Comparison of ENCODE assay signal across 28 mouse cellular contexts in the genomic region with DNA sequence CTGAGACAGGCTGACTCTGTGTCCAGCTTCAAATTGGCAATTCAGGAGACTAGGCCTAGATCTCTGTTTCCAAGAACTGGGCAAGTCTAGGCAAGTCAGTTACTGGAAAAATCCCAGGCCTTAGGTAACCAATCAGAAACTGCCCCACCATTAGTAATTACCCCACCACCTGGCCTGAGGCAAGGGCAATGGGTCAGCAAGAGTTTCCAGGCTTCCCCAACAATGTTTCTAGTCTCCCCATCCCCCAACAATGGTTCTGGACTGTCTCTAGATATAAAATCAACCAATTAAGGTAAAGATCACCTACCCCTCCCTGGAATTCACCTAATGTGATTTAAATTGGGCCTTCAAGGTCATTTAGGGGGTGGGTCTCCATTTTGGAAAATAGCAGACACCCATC.
DNase-seq lines count a peak whose midpoint lies in the region; ATAC-seq and TF ChIP-seq lines count a peak whose summit lies in the region.
"Had no signal": no experiment of that assay in that cellular context is flagged by ENCODE, and none has a peak within 500 bp of the region (broad histone marks: within the 10 kb centered on the region; RNA-seq: fewer than 3 reads in every experiment).

No protein-coding gene starts in this region.

- no peaks in the 10 kb centered on the region for H3K9me3 ChIP-seq in midbrain, embryonic 11.5 days (ENCODE audit: control insufficient read depth, low read length)
- no peaks in the 10 kb centered on the region for H3K9me3 ChIP-seq in midbrain, postnatal 0 days (ENCODE audit: low read length)
- no peaks in the 10 kb centered on the region for H3K9me3 ChIP-seq in ES-E14 (ENCODE audit: control insufficient read depth, insufficient read depth, low read depth, low read length)
- H3K9me3 ChIP-seq in heart, embryonic 10.5 days: no peaks in the 10 kb centered on the region
- H3K9me3 ChIP-seq: embryonic facial prominence, embryonic 12.5 days; embryonic facial prominence, embryonic 15.5 days; heart, embryonic 12.5 days; heart, embryonic 15.5 days; hindbrain, embryonic 10.5 days; hindbrain, embryonic 13.5 days had no signal

- in situ Hi-C loops in ES-E14 (cut with MboI; ENCODE audit: low sequenced_read_pairs in 2 of 2, unreplicated experiment in 2 of 2): no loop called here

- no peaks in the 10 kb centered on the region for H3K27me3 ChIP-seq in midbrain, embryonic 11.5 days (ENCODE audit: control insufficient read depth, insufficient read depth, low read length)
- H3K27me3 ChIP-seq in midbrain, postnatal 0 days (ENCODE audit: insufficient read depth, low read length): no peaks in the 10 kb centered on the region
- no peaks in the 10 kb centered on the region for H3K27me3 ChIP-seq in heart, embryonic 10.5 days (ENCODE audit: insufficient read depth, poor library complexity, severe bottlenecking)
- H3K27me3 ChIP-seq: embryonic facial prominence, embryonic 12.5 days; embryonic facial prominence, embryonic 15.5 days; heart, embryonic 12.5 days; heart, embryonic 15.5 days; hindbrain, embryonic 13.5 days had no signal

- no peak for TF ChIP-seq CTCF in midbrain, postnatal 0 days (IDR thresholded peaks at IDR 0.05)

- no peak overlapping the region for H3K4me3 ChIP-seq in midbrain, embryonic 11.5 days (ENCODE audit: low read depth, low read length)
- H3K4me3 ChIP-seq in midbrain, postnatal 0 days (ENCODE audit: low read depth, low read length): no peak overlapping the region
- no peak overlapping the region for H3K4me3 ChIP-seq in ES-E14 (ENCODE audit: insufficient read depth in 1 of 2, low read depth in 1 of 2, low read length in 2 of 2, poor library complexity in 1 of 2, severe bottlenecking in 1 of 2)
- H3K4me3 ChIP-seq in heart, embryonic 10.5 days: no peak overlapping the region
- H3K4me3 ChIP-seq: embryonic facial prominence, embryonic 12.5 days; embryonic facial prominence, embryonic 15.5 days; gastrocnemius, adult 2 months; heart, embryonic 12.5 days; heart, embryonic 15.5 days; hindbrain, embryonic 10.5 days; hindbrain, embryonic 13.5 days had no signal

- peak; percentile 13 for DNase-seq in kidney, adult 9 months
- DNase-seq in kidney, adult 18-20 months: no peak
- DNase-seq in midbrain, embryonic 11.5 days (ENCODE audit: low spot score, missing footprints): peak; percentile 72
- DNase-seq in midbrain, postnatal 0 days (ENCODE audit: low spot score): no peak
- DNase-seq in ES-E14 (ENCODE audit: low read depth, low spot score): peak; percentile 15
- no peak for DNase-seq in heart, embryonic 10.5 days (ENCODE audit: low spot score)
- no peak for DNase-seq in lung, adult 18-20 months
- DNase-seq: adrenal gland, postnatal 10 days; adrenal gland, postnatal 36 days; cerebellum, adult 11 months; cerebellum, adult 2 months; cerebellum, adult 9-11 months; cerebellum, postnatal 25 days; forebrain, postnatal 0 days; gastrocnemius, adult 2 months; gastrocnemius, postnatal 14 days; heart, adult 11 months; heart, postnatal 10 days; heart, postnatal 36 days had no signal

- H3K9ac ChIP-seq in midbrain, embryonic 11.5 days (ENCODE audit: low read length): no peak overlapping the region
- H3K9ac ChIP-seq in midbrain, postnatal 0 days (replicated peaks; ENCODE audit: low read length, poor library complexity, severe bottlenecking): no peak overlapping the region
- no peak overlapping the region for H3K9ac ChIP-seq in ES-E14 (ENCODE audit: insufficient read depth, low read depth, low read length, poor library complexity, severe bottlenecking)
- H3K9ac ChIP-seq: embryonic facial prominence, embryonic 12.5 days; embryonic facial prominence, embryonic 15.5 days; forebrain, postnatal 0 days; heart, embryonic 12.5 days; heart, embryonic 15.5 days; hindbrain, embryonic 13.5 days had no signal

- no peaks in the 10 kb centered on the region for H3K36me3 ChIP-seq in midbrain, embryonic 11.5 days (ENCODE audit: control insufficient read depth, insufficient read depth, low read length)
- H3K36me3 ChIP-seq in midbrain, postnatal 0 days (ENCODE audit: insufficient read depth, low read length): no peaks in the 10 kb centered on the region
- no peaks in the 10 kb centered on the region for H3K36me3 ChIP-seq in ES-E14 (ENCODE audit: control insufficient read depth, insufficient read depth, low read length, poor library complexity, severe bottlenecking)
- no peaks in the 10 kb centered on the region for H3K36me3 ChIP-seq in heart, embryonic 10.5 days
- H3K36me3 ChIP-seq: embryonic facial prominence, embryonic 12.5 days; embryonic facial prominence, embryonic 15.5 days; heart, embryonic 12.5 days; heart, embryonic 15.5 days; hindbrain, embryonic 10.5 days; hindbrain, embryonic 13.5 days had no signal

- ATAC-seq in midbrain, embryonic 11.5 days (ENCODE audit: low FRiP score): no peak
- ATAC-seq in midbrain, postnatal 0 days (ENCODE audit: low FRiP score): no peak
- ATAC-seq: CD4-positive, CD25-positive, alpha-beta regulatory T cell, adult 4 months; forebrain, embryonic 14.5 days; forebrain, postnatal 0 days; hindbrain, embryonic 16.5 days had no signal

- no peaks in the 10 kb centered on the region for H3K4me1 ChIP-seq in midbrain, embryonic 11.5 days (ENCODE audit: control insufficient read depth, insufficient read depth, low read length)
- H3K4me1 ChIP-seq in midbrain, postnatal 0 days (ENCODE audit: insufficient read depth, low read length): no peaks in the 10 kb centered on the region
- peaks cover 0 to 3% of the 10 kb centered on the region in 2 experiments; a peak in 1 of 4 replicates for H3K4me1 ChIP-seq in ES-E14 (ENCODE audit: control insufficient read depth in 2 of 2, insufficient read depth in 2 of 2, low read length in 2 of 2, poor library complexity in 1 of 2)
- no peaks in the 10 kb centered on the region for H3K4me1 ChIP-seq in heart, embryonic 10.5 days
- H3K4me1 ChIP-seq: embryonic facial prominence, embryonic 12.5 days; embryonic facial prominence, embryonic 15.5 days; heart, embryonic 12.5 days; heart, embryonic 15.5 days; hindbrain, embryonic 10.5 days; hindbrain, embryonic 13.5 days had no signal

- no peak overlapping the region for H3K27ac ChIP-seq in midbrain, embryonic 11.5 days (ENCODE audit: low read depth, low read length)
- no peak overlapping the region for H3K27ac ChIP-seq in midbrain, postnatal 0 days (ENCODE audit: low read depth, low read length)
- H3K27ac ChIP-seq in ES-E14 (ENCODE audit: insufficient read depth, low read depth, low read length, poor library complexity, severe bottlenecking): no peak overlapping the region
- no peak overlapping the region for H3K27ac ChIP-seq in heart, embryonic 10.5 days
- H3K27ac ChIP-seq: embryonic facial prominence, embryonic 12.5 days; embryonic facial prominence, embryonic 15.5 days; gastrocnemius, adult 2 months; heart, embryonic 15.5 days; hindbrain, embryonic 10.5 days; hindbrain, embryonic 13.5 days had no signal

- H3K4me2 ChIP-seq in midbrain, embryonic 11.5 days: no peak overlapping the region
- H3K4me2 ChIP-seq in midbrain, postnatal 0 days (ENCODE audit: low read depth, low read length, poor library complexity, severe bottlenecking): no peak overlapping the region
- H3K4me2 ChIP-seq: embryonic facial prominence, embryonic 12.5 days; embryonic facial prominence, embryonic 15.5 days; heart, embryonic 12.5 days; heart, embryonic 15.5 days; hindbrain, embryonic 13.5 days had no signal

TF ChIP-seq in ES-E14, 5 proteins besides CTCF, POLR2A, EP300 and RAD21:
- TF ChIP-seq ZNF384 (IDR thresholded peaks at IDR 0.05; ENCODE audit: low read depth, low read length): no peak
- TF ChIP-seq CHD2 (IDR thresholded peaks at IDR 0.05; ENCODE audit: low read depth, low read length): no peak
- no peak for TF ChIP-seq ZC3H11A (IDR thresholded peaks at IDR 0.05; ENCODE audit: borderline replicate concordance, low read depth, low read length)
- TF ChIP-seq HCFC1 (IDR thresholded peaks at IDR 0.05; ENCODE audit: borderline replicate concordance, insufficient read depth, low read length): no peak
- TF ChIP-seq MAFK (IDR thresholded peaks at IDR 0.05; ENCODE audit: insufficient read depth, low read depth, low read length): no peak

Comparison
In these comparisons a context has a peak if more than half of its experiments do, and no peak if none do; other contexts are left out.
1. DNase-seq: peak in kidney, adult 9 months (single experiment), midbrain, embryonic 11.5 days (single experiment) and ES-E14 (single experiment); none in kidney, adult 18-20 months (single experiment), midbrain, postnatal 0 days (single experiment), heart, embryonic 10.5 days (single experiment) and lung, adult 18-20 months (0 of 2).